Mouse (Mus musculus): ENCODE data around the gene Slc35g2. TPM values are rescaled to one million over a fixed set of nuclear protein-coding genes. Genes with fewer than 3 reads are reported as not detected.
A peak's percentile ranks its signal among the peaks of the same experiment; 100 is the strongest.

Gene Slc35g2
- polyA plus RNA-seq, 2 experiments from 2014 or later: 1.0 to 1.1 TPM

- ATAC-seq: no peak
Measured at GRCm38 (mm10) chr9:100558023-100558573, 12.8 kb downstream of the Slc35g2 start.

- ATAC-seq: no peak
Measured at GRCm38 (mm10) chr9:100555686-100556085, 15.2 kb downstream of the Slc35g2 start.

GRCm38 (mm10) chr9:100548313-100548712 is 22.6 kb downstream of the Slc35g2 start:
- no peak for ATAC-seq

- peak; percentile 16 for ATAC-seq
Measured at GRCm38 (mm10) chr9:100546594-100546910, 24.3 kb downstream of the Slc35g2 start.

- peak; percentile 91 for ATAC-seq
Measured at GRCm38 (mm10) chr9:100545715-100546593, 24.9 kb downstream of the Slc35g2 start, which contains the start of gene Nck1. Gene Nck1, minus strand, starts transcription at chr9:100546134.

- ATAC-seq: peak; percentile 30
Measured at GRCm38 (mm10) chr9:100544948-100545714, 25.8 kb downstream of the Slc35g2 start.

- no peak for ATAC-seq
Measured at GRCm38 (mm10) chr9:100535618-100536262, 35.1 kb downstream of the Slc35g2 start.

GRCm38 (mm10) chr9:100534686-100535085 is 36.2 kb downstream of the Slc35g2 start:
- no peak for ATAC-seq

GRCm38 (mm10) chr9:100532847-100533505 is 37.9 kb downstream of the Slc35g2 start:
- ATAC-seq: no peak

- no peak for ATAC-seq
Measured at GRCm38 (mm10) chr9:100531296-100531695, 39.6 kb downstream of the Slc35g2 start.

GRCm38 (mm10) chr9:100525225-100525624 is 45.7 kb downstream of the Slc35g2 start:
- no peak for ATAC-seq

GRCm38 (mm10) chr9:100522029-100522428 is 48.9 kb downstream of the Slc35g2 start:
- peak; percentile 95 for ATAC-seq

- no peak for ATAC-seq
Measured at GRCm38 (mm10) chr9:100520586-100520985, 50.3 kb downstream of the Slc35g2 start.

GRCm38 (mm10) chr9:100520012-100520411 is 50.9 kb downstream of the Slc35g2 start:
- ATAC-seq: no peak

- no peak for ATAC-seq
Measured at GRCm38 (mm10) chr9:100507581-100507980, 63.3 kb downstream of the Slc35g2 start.

- no peak for ATAC-seq
Measured at GRCm38 (mm10) chr9:100506652-100507051, 64.2 kb downstream of the Slc35g2 start.

GRCm38 (mm10) chr9:100505498-100505897 is 65.4 kb downstream of the Slc35g2 start:
- ATAC-seq: no peak

Other genes with a start within 250 kb of the Slc35g2 start
- 1 to 10 TPM; 1.0 to 2.7 TPM for gene Il20rb, start 84.3 kb downstream of the Slc35g2 start, polyA plus RNA-seq (2017; shearing (Covaris generic))
- gene Nck1, start 25.0 kb downstream of the Slc35g2 start, polyA plus RNA-seq (2017; shearing (Covaris generic)): 10 to 100 TPM; 67.2 to 87.4 TPM
- gene Stag1, start 26.7 kb upstream of the Slc35g2 start, polyA plus RNA-seq (2017; shearing (Covaris generic)): 100 to 1,000 TPM in 1 of 2 experiments, 10 to 100 TPM in 1; 79.9 to 126 TPM